Mouse (Mus musculus) gastrocnemius, postnatal 10 days (tissue): Measurements from ENCODE around the gene Pla2g3. TPM values are rescaled to one million over a fixed set of nuclear protein-coding genes. Genes with fewer than 3 reads are reported as not detected.

Source experiments
- DNase-seq: peaks from one replicate; pipeline ENCODE4 v3.0.0; 2021; ENCODE audit warnings: mixed read lengths
- long read RNA-seq, 2 experiments: library from polyadenylated mRNA; stranded (forward); transcript quantifications; one replicate each; pipeline ENCODE4 v2.0.0; 2021
- total RNA-seq, 2 experiments: library from RNA; stranded (reverse); gene quantifications; 2 replicates each; pipeline ENCODE4 v1.2.3; 2021

Gene Pla2g3
- total RNA-seq, result under 1 TPM in 1 of 2 experiments, not detected in 1; 0.09 TPM
- long read RNA-seq, experiment 1, result 0 reads
- long read RNA-seq, experiment 2, result 0 reads

- no peak for DNase-seq
Measured at GRCm38 (mm10) chr11:3487952-3488570, at the start of gene Pla2g3. Gene Pla2g3, plus strand, starts transcription at chr11:3488284.

- DNase-seq, result no peak
Measured at GRCm38 (mm10) chr11:3441696-3442443, 46.2 kb upstream of the Pla2g3 start.

GRCm38 (mm10) chr11:3442677-3443076, 45.4 kb upstream of the Pla2g3 start:
- DNase-seq, result no peak

GRCm38 (mm10) chr11:3443091-3443490, 45.0 kb upstream of the Pla2g3 start:
- DNase-seq, result no peak

- no peak for DNase-seq
Measured at GRCm38 (mm10) chr11:3444875-3445274, 43.2 kb upstream of the Pla2g3 start.

- peak; percentile 48 for DNase-seq
Measured at GRCm38 (mm10) chr11:3451701-3452163, 36.4 kb upstream of the Pla2g3 start.

- DNase-seq, result peak; percentile 88
Measured at GRCm38 (mm10) chr11:3452167-3452639, 35.9 kb upstream of the Pla2g3 start, which contains the start of gene Rnf185. Gene Rnf185, minus strand, starts transcription at chr11:3452363.

- DNase-seq, result no peak
Measured at GRCm38 (mm10) chr11:3452769-3453168, 35.3 kb upstream of the Pla2g3 start.

- DNase-seq, result no peak
Measured at GRCm38 (mm10) chr11:3453467-3453866, 34.6 kb upstream of the Pla2g3 start.

- no peak for DNase-seq
Measured at GRCm38 (mm10) chr11:3454506-3454905, 33.6 kb upstream of the Pla2g3 start.

- DNase-seq, result peak; percentile 67
Measured at GRCm38 (mm10) chr11:3456354-3456753, 31.7 kb upstream of the Pla2g3 start.

GRCm38 (mm10) chr11:3458428-3459104, 29.5 kb upstream of the Pla2g3 start:
- no peak for DNase-seq

- no peak for DNase-seq
Measured at GRCm38 (mm10) chr11:3459105-3459468, 29.0 kb upstream of the Pla2g3 start.

- DNase-seq, result no peak
Measured at GRCm38 (mm10) chr11:3462846-3463245, 25.2 kb upstream of the Pla2g3 start.

GRCm38 (mm10) chr11:3471448-3471850, 16.6 kb upstream of the Pla2g3 start:
- DNase-seq, result no peak

- peak; percentile 92 for DNase-seq
Measured at GRCm38 (mm10) chr11:3472484-3472883, 15.6 kb upstream of the Pla2g3 start.

GRCm38 (mm10) chr11:3474480-3475115, 13.5 kb upstream of the Pla2g3 start:
- no peak for DNase-seq

GRCm38 (mm10) chr11:3475489-3475888, 12.6 kb upstream of the Pla2g3 start:
- DNase-seq, result no peak

- no peak for DNase-seq
Measured at GRCm38 (mm10) chr11:3483980-3484642, 4.0 kb upstream of the Pla2g3 start.

GRCm38 (mm10) chr11:3486349-3486748, 1.7 kb upstream of the Pla2g3 start:
- DNase-seq, result no peak

- DNase-seq, result no peak
Measured at GRCm38 (mm10) chr11:3489036-3489435, 952 bp downstream of the Pla2g3 start.

GRCm38 (mm10) chr11:3492748-3493147, 4.7 kb downstream of the Pla2g3 start:
- no peak for DNase-seq
